Mouse (Mus musculus): Measurements from ENCODE around the gene Lrig2.

Gene Lrig2

DNA sequence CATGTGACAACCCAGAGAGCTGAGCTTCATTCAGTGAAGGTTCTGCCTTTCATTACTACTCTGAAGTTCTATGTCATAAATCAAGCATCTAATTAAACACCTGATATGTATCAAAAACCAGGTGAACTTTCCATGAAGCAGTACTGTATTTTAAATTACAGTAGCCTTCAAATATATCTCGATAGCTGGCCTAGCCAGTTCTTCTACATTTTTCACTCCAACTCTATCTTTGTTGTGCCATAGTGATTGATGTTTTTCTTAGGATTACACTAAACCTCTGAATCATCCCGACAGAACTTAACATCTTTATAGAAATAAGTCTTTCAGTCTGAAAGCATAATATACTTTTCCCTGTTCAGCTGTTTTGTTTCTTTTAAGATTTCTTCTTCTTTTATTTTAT, 2.8 kb upstream of the Lrig2 start:
- intact Hi-C loops (cut with DNase I): loop anchor here (10.0 kb wide), 1 partner anchor 160 kb away; no protein-coding TSS in a partner anchor

DNA sequence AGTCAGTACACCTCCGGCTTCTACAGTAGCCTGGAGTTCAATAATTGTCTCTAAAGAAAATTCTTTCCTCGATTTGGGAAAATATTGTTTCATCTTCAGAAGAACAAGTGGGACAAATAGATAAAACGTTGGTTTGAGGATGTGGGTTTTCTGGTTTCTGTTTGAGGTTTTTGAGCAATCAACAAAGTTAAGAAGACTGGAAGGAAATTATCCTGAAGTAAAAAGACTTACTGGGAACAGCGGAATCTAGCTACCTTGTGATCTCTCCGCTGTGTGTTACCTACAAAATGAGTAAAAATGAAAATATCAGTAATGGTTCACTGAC, 668 bp upstream of the Lrig2 start:
- intact Hi-C loops (cut with DNase I): loop anchor here (10.0 kb wide), 1 partner anchor 162 kb away; no protein-coding TSS in a partner anchor

DNA sequence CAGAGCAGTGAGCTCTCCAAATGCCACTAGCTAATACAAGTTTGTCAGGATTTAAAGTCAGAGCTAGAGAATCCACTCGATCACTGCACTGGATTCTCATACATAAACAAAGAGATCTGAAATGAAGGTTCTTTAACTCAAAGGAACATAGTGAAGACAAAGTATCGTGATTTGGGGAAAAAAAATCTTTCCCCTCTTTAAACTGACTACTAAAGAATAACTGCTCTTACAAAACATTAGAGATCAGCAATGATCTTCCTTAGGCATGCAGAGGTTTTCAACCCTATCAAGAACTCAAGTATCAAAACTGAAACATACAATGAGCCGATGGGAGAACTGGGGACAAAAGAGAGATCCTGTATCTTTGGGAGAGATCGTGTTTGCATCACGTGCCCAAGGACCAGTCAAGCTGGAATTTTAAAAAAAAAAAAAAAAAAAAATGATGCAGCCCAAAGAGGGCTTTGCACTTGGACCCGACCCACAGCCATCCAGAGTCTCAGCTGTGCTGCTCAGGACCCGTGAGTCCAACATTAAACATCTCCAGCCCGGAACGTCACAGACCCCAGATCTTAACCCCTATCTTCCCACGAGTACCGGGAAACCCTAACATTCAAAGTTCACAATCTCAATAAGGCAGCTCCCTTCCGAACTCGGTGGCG, 818 bp downstream of the Lrig2 start:
- intact Hi-C loops (cut with DNase I): loop anchor here (10.0 kb wide), 1 partner anchor 164 kb away; no protein-coding TSS in a partner anchor

DNA sequence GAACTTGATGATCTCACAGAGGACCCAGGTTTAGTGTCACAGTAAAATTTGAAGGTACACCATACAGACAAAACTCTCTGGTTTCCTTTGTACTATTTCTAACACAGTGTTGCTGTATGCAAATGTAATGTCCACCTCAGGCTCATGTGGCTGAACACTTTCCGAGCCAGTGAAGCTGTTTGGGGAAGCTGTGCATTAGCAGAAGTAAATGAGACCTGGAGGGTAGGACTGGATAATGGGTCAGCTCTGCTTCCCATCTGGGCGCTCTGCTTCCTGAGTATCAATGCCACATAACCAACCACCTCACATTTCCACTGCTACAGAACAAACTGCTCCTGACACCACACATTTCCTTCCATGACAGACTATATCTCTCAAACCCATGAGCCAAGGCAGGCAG, 10.1 kb downstream of the Lrig2 start:
- intact Hi-C loops (cut with DNase I): no loop called here

DNA sequence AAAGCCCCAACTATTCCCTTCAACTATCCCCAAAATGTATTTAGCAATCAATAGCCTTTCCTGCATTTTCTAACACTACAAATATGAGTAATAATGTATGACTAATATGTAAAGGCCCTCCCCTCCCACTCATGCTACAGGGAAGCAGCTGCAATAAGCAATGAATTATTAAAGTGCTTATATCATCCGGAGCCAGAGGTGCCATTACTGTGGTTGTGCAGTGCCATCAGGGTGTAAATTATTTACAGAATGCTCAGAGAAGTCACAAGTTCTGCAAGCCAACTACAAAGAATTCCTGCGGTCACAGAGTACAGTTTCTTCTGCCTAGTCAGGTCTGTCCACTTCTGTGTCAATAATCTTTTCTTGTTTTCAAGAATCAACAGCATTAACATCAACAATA, 10.8 kb downstream of the Lrig2 start:
- intact Hi-C loops (cut with DNase I): no loop called here

DNA sequence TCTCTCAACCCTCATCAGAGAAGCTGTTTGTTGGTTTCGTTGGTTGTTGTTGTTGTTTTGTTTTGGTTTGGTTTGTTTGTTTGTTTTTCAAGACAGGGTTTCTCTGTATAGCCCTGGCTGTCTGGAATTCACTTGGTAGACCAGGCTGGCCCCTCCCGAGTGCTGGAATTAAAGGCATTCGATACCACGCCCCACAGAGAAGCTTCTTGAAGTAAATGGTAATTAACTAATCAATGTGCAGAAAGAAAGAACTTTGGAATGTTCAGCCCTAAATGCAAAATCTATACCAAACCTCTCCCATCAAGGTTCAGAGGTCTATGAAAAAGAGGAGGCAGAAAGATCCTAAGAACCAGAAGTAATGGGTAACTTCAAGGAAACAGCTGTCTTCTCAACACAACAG, 15.5 kb downstream of the Lrig2 start:
- intact Hi-C loops (cut with DNase I): no loop called here

DNA sequence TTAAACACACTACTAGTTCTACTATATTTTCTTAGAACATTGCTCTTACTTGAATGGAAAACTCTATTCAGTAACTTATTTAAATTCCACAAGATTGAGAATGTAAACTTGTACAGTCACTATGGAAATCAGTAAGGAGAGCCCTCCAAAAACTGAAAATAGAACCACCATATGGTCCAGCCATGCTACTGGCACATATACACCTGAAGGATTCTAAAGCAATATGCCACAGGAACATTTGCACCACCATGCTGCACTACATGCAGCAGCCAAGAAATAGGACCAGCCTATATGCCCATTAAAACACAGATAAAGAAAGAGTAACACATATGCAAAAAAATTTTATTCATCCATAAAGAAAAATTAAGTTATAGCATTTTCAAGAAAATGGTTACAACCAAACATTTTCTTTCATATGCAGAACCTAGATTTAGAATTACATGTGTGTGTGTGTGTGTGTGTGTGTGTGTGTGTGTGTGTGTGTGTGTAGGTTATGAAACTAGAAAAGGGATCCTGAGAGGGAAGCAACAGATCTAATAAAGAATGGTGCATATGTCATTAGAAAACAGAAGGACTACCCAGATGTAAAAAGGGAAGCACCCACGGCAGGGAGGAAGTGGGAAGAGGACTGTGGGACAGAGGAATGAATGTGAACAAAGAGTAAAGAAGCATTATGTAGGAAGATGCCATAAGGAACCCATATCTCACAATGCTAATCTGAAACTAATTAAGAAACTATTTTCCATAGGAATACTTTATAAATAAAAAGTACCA, 30.6 kb downstream of the Lrig2 start:
- intact Hi-C loops (cut with DNase I): no loop called here

DNA sequence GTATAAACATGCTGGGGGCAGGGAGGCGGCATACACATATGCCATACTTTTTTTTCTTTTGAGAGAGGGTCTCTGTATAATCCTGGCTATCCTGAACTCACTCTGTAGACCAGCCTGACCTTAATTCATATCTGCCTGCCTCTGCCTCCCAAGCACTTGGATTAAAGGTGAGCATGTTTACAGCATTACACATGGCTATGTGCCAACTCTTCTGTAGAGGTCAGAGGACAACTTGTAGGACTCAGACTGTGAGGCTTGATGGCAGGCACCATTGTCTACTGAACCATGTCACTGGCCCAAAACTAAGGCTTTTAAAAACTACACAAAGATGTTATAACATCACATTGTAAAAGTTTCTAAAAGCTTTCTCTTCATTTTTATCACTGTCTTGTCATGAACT, 33.7 kb downstream of the Lrig2 start:
- intact Hi-C loops (cut with DNase I): no loop called here

DNA sequence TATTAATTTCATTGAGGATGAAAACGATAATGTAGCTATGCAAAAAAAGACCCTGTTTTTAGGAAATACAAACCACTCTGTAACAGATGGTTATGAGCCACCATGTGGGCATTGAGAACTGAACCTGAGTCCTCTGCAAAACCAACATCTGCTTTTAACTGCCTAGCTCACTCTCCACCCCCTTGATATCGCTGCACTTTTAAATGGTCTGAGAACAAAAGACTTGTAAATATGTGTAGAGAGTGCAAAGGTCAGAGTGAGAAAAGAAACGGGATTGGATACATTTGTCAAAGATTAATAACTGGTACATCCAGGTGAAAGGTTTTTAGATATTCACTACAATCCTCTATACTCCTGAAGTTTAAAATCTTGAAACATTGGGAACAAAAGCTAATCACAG, 42.3 kb downstream of the Lrig2 start:
- intact Hi-C loops (cut with DNase I): no loop called here

DNA sequence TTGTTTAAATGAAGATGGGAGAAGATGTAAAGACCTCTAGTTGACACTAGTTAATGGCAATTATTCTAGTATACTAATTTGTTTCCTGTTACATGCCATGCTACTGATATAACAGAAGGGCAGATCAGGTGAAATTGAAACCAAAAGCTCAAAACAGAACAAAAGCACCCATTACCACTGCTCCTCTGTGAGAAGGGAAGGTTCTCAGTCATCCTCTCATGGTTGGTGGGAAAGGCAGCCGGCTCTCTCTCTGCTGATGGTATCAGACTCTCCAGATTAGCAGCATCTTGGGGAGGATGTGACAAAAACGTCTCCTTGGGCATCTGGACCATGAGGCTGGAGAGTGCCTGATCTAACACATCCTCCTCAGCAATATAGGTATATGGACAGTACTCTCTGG, 50.5 kb downstream of the Lrig2 start:
- intact Hi-C loops (cut with DNase I): no loop called here

DNA sequence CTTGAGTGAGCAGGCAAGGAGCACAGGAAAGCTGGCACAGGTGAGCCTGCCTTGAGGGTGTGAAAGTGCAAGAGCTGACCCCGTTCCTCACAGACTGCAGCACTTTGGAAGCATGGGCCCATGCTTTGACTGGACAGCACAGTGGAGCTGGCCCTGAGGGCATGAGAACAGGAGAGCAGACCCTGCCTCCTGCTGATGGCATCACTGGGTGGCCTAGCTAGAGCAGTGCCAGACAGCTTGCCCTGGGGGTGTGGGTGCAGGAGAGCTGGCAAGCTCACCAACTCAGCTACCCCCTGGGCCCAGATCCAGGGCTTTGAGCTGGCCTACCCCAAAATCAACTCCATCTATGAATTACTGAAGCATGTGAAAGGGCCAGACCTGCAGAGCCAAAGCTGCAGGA, 53.1 kb downstream of the Lrig2 start:
- intact Hi-C loops (cut with DNase I): no loop called here

DNA sequence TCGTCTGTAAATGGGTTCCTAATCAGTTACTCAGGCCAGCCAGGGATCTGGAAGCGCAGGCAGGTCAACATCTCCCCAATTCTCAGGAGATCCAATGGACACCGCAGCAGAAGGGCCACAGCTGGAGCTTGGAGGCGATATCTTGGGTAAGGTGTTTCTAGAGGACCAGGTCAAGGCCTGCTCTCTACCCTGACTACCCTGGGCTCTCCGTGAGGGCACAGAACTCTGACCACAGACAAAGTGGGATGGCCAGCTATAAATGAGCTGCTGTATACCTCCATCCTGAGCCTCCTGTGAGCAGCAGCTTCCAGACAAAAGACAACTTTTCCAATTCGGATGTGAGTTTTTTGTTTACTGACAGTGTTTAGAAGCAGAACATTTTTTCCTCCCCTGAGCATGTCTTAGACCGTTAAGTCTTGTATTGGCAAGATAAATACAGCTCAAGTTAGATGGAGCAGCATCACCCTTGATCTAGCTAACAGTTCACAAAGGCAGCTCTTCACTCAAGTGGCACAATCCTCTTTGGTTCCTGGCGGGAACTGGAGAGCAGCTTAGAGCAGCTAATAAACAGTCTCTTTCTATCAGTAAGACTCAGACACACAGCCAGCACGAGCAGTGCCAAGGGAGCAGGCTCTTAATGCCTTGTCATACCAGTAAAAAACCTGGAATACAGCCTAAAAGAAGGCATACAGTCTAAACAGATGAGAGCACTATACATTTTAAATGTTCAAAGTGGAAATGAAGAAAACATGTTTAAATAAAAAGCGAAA, 56.0 kb downstream of the Lrig2 start:
- intact Hi-C loops (cut with DNase I): no loop called here

DNA sequence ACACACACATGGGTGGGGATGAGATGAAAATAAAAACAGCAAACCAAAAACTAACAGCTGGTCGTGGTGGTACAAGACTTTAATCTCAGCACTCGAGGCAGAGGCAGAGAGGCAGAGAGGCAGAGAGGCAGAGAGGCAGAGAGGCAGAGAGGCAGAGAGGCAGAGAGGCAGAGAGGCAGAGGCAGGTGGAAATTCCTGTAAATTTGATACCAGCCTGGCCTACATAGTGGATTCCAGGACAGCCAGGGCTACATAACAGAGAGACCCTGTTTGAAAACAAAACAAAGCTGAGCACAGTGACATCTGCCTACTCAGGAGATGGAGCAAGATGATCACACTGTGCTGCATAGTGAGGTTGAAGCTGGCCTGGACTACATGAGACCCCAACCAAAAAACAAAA, 64.5 kb downstream of the Lrig2 start:
- intact Hi-C loops (cut with DNase I): no loop called here

DNA sequence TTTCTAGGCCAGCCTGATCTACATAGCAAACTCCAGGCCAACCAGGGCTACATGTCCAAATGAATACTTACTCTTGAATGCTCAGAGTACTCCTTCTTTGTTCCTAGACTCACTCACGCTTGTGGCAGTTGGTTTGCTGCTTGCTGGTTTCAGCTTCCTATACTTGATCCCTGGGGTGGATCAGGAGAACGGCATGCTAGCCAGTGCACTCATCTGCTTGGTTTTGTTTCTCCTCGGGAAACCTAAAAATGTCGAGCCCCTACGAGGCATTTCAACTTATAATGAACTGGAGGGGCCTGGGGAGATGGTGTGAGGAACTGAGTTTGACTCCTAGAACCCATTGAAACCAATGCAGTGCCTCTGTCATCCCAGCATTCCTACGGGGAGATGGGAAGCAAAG, 65.0 kb downstream of the Lrig2 start:
- intact Hi-C loops (cut with DNase I): no loop called here

DNA sequence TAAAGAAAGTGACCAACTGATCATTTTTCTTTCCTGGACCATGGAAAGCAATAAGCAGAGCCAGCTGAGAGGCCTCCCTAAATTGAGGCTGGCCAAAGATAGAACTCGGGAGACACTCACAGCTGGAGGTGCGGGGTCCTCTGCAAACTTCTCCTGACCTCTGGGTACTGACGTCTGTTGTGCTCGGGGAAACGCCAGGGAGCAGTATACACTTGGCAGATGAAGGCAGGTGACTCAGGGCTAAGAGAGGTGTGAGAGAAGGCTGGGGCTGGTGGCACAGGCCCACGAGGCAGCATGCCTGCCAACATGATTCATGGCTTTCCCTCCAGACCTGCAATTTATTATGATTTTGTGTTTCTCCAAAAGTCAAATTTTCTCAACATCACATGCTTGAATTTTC, 66.1 kb downstream of the Lrig2 start:
- intact Hi-C loops (cut with DNase I): no loop called here

DNA sequence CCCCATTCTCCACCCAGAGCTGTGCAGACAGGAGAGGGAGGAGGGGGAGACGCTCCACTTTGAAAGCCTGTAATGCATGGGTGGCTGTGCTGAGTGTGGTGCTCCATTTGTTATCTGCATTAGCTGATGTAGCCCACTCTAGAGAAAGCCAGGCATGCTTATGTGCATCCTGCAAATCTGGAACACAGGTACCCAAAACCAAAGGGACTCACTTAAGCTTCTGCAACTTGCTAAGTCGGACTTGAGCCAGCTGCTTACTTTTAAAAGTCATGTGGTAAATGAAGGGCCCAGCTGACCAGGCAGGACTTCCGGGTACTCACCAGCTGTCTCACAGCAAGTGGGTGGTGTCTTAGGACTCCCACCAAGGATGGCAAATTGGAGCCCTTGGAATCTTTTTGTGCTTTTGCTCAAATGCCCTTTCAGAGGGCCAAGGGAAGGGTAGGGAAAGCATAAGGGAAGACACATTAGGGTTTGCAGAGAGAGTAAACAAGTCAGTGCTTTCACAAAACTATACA, 66.7 kb downstream of the Lrig2 start:
- intact Hi-C loops (cut with DNase I): loop anchor here (5.0 kb wide), 3 partner anchors 343 to 478 kb away; partner anchors contain the start of gene Phtf1

DNA sequence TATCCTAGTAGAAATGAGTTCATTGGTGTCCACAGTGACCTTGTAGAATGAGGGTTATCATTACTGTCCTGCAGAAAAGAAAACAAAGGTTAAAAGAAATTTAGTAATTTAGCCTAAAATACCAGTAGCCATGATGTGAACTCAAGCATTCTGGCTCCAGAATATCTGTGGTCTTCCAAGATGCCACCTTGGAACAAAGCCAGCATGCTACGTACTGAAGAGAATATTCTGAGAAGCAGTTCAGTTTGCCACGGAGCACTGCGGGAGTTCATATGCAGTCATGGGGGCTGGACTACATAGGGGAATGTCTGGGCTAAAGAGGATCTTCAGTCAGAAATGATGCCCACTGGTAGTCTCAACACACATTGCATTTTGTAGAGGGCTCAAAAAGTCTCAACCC, 67.6 kb downstream of the Lrig2 start:
- intact Hi-C loops (cut with DNase I): loop anchor here (5.0 kb wide), 3 partner anchors 342 to 477 kb away; partner anchors contain the start of gene Phtf1

DNA sequence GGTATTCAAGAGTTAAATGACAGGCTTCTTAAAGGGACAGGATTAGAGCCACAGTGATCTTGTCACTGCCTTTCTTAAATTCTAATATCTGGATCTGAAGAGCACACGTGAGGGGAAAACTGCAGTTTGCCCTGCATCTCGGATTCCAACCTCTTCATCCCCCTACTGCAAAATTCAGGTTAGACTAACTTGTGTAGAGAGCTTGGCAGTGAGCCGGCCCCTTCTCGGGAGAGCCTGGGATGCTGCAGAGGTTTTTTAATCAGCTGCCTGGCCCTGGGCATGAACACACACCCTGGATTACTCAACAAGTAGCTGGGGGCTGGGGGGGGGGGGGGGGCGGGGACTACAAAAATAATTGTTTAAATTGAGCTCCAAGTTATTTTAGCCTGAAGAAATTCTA, 69.4 kb downstream of the Lrig2 start:
- intact Hi-C loops (cut with DNase I): loop anchor here (5.0 kb wide), 3 partner anchors 340 to 475 kb away; partner anchors contain the start of gene Phtf1

DNA sequence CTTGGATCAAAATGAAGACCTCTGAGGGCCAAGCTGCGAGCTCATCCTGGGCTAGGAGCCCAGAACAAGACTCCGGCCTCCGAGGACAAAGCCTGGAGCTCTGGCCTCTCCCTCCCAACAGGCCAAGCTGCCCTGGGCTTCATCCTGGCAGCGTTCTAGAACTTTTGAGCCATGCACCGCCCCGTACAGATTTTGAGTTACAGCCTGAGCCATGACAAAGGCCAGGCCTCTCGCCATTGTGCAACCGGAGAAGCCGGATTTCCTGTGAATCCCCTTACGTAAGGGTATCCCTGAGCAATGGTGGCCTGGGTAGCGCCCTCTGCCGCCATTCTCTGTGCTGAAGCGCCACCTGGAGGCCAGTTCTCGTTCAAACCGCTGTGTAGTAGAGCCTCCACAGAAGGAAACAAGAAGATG, 69.8 kb downstream of the Lrig2 start:
- intact Hi-C loops (cut with DNase I): loop anchor here (5.0 kb wide), 3 partner anchors 340 to 475 kb away; partner anchors contain the start of gene Phtf1

DNA sequence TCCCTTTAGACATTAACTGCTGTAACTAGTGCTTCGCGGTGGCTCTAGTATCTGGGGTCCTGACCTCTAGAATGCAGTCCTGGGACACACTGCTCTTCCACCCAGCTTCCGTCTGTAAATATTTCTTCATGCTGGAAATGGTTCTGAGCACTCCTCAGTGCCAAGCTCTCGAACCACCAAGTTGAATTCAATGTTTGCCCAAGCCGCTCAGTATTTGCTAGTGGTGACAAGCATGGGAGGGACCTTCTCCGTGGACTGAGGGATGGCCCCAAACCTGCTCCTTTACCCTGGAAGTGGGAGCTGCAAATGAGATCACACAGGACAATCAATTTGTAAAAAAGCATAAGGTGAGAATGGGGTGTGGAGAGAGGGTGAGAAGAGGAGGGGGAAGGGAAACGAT, 70.3 kb downstream of the Lrig2 start:
- intact Hi-C loops (cut with DNase I): loop anchor here (5.0 kb wide), 3 partner anchors 339 to 474 kb away; partner anchors contain the start of gene Phtf1

DNA sequence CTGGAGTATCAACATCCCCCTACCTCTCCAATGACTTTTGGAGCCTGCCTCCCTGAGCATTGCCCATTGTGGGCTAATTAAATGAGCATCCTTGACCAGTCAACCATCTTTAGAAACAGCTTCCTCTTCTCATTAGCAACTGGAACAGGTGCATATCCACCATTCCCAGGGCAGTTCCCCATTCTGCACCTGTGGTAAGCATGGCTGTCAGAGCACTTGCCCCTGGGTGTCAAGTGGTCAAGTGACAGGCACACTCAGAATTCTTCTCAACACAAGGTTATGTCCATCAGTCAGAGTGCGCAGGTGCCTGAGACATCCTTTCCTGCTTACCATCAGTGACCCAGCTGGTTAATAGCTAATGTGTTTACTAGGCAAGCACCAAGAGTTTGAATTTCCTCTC, 72.9 kb downstream of the Lrig2 start:
- intact Hi-C loops (cut with DNase I): loop anchor here (5.0 kb wide), 1 partner anchor 216 kb away; the partner anchor contains the start of gene Magi3
